Mouse (Mus musculus) R1 (cell line): ENCODE results near the gene Cflar.
A peak's percentile ranks its signal among the peaks of the same experiment; 100 is the strongest.

Experiments used
- DNase-seq: peaks from one replicate; pipeline ENCODE4 v3.0.0-alpha.2; 2018; ENCODE audit warnings: low read depth, low spot score

Gene Cflar

GRCm38 (mm10) chr1:58727747-58728589 is 16.7 kb downstream of the Cflar start:
- DNase-seq = no peak

GRCm38 (mm10) chr1:58728590-58728868 is 17.2 kb downstream of the Cflar start:
- no peak for DNase-seq

- no peak for DNase-seq
Measured at GRCm38 (mm10) chr1:58733636-58734035, 22.3 kb downstream of the Cflar start.

GRCm38 (mm10) chr1:58734043-58734920 is 23.0 kb downstream of the Cflar start:
- DNase-seq = no peak

GRCm38 (mm10) chr1:58735962-58736361 is 24.7 kb downstream of the Cflar start:
- no peak for DNase-seq

DNA sequence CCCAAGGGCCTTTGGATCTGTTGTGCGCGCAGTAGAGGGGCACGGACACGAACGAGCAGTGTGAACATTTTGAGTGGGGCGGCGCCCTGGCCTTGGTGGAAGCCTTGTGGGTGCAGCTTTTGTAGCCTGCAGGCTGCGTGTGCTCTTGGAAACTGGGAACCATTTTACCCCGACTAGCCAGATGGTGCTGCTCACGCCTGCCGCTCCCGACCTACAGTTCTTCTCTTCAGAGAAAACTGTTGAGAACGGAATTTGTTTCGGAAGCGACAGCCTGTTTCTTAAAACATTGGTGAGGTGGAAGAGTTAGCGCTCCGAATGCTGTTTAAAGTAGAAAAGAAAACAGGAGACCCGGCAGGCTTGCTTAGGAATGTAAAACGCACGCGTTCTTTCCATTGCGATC is 25.7 kb downstream of the Cflar start:
- DNase-seq = peak; percentile 39

DNA sequence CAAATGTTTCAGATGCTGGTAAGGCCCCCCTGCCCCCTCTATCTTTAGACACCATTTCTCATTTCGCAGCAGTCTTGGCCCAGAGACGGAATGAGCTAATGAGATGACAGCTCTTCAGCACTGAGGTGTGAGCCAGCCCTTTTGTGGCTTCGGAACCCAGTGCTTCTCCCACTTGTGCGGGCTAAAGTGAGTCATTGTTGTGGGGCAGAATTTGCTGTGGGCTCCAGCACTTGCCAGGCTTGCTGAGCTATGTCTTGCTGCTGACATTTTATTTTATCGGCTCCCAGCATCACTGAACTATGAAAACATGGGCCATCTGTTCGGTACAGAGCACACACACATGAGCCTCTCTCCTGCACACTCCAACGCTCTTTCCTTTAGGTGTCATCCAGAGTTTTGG is 28.2 kb downstream of the Cflar start:
- no peak for DNase-seq

DNA sequence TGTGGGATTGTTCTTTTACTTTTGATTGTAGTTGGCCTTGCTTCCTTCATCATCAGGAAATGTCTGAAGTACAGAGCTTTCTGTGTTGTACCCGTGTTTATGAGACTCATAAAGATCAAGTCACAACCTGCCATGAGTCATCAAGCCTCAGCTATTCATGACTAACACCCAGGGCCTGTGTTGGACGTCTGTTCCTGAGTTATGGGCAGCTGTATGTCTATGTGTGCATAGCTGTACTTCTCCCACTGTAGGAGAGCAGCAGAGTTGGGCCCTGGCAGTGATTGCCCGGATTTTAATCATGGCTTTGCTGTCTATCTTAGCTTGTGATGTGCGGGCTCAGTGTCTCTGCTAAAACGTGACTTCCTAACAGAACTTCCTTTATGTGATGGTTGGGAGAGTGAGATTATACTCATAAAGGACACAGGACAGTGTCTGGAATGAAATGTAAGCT is 31.3 kb downstream of the Cflar start:
- DNase-seq = no peak

DNA sequence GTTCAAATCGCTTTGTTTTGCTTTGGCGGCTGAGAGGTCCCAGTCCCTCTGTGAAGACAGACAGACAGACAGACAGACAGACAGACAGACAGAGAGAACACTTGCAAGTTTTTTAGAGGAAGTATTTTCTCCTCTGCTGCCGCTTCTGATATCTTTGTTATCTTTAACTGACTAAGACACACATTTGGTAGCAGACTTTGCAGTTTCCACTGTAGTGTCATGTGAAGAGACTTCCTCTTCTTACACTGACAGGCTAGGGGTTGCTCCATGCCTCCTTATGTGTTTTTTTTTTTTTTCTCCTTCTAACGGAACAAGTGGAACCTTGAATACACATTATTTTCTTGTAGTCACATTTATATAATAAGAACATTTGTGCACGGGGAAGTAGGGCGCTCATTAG is 31.9 kb downstream of the Cflar start:
- no peak for DNase-seq

- DNase-seq = no peak
Measured at GRCm38 (mm10) chr1:58744645-58745044, 33.3 kb downstream of the Cflar start.

- DNase-seq = peak; percentile 77
Measured at GRCm38 (mm10) chr1:58746880-58747279, 35.6 kb downstream of the Cflar start.

GRCm38 (mm10) chr1:58759451-58759850 is 48.1 kb downstream of the Cflar start:
- DNase-seq = no peak

DNA sequence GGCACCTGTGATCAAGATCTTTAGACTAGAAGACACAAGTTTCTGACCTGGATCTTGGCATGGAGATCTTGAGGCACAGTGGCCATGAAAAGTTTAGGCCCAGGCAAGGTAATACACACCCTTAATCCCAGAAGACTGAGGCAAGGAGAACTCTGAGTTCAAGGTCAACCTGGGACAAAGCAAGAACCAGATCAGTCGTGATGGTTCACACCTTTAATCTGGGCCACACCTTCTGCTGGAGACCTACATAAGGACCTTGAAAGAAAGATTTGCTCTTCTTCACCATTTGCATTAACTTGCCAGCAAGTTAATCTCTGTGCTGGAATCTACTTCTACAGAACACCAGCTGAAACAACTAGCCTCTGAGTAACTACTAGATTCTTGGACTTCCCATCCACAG is 49.3 kb downstream of the Cflar start:
- peak; percentile 52 for DNase-seq

DNA sequence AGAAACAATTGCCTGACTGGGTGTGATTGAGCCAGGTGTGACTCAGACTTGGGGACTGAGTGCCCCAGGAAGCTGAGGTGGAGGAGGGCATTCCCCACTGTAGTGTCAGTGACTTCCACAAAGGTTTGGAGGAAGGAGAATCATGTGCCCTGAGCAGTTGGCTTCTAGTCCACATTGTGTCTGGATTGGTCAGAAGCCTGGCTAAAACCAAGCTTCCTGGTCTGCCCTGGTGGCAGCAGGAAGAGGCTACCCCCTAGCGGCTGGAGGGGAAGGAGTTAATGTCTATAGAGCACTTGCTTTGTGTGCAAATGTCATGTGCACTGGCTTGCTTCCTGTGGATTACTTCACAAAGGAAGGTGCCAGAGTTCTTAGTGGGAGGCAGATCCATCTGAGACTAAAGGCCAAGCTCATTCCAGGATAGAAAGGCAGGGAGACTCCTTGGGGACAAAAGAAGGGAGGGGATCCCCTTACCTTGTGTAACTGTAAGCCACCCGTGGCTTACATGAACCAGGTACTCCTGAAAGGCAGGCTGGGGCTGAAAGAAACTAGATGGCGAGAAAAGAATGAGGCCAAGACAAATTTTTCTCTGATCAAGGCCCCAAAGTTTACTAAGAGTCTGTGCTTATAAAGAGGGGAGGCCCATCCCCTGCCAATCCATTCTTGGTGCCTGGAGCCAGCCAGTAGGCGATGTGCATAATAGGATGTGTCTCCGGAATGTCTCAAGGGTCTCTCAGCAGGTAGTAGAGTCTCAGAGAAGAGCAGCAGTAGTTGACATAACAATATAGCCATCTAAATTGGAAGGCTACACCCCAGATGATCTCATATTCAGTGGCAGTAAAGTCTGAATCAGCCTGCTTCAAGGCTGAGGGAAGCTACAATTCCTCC is 50.3 kb downstream of the Cflar start:
- DNase-seq = peak; percentile 94

DNA sequence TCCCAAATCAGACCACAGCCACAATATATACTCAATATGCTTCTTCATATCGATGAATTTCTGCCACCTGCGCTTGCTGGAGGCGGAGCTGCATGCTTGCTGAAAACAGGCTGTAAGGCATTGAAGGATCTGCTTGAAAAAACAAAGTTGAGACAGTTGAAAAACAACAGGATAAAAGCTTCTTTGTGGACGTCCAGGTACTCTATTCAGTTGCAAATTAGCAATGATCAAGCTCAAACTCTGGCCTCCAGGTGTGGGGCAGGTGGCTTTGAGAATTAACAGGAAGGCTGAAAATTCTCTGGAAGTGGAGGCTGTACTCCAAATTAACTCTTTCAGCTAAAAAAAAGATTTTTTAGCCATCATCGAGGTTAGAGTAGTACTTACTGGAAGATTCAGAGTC is 51.3 kb downstream of the Cflar start:
- peak; percentile 93 for DNase-seq

- DNase-seq = peak; percentile 69
Measured at GRCm38 (mm10) chr1:58766446-58766845, 55.1 kb downstream of the Cflar start.

DNA sequence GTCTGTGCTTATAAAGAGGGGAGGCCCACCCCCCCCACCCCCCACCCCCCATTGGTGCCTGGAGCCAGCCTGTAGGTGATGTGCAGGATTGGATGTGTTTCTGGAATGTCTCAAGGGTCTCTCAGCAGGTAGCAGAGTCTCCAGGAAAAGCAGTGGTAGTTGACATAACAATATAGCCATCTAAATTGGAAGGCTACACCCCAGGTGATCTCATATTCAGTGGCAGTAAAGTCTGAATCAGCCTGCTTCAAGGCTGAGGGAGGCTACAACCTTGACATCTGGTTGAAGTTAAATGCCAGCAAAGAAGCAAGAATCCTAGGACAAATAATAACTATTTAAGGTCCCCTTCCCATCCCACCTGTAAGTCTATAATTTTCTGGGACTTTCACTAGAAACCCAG is 57.8 kb downstream of the Cflar start:
- DNase-seq = peak; percentile 88

DNA sequence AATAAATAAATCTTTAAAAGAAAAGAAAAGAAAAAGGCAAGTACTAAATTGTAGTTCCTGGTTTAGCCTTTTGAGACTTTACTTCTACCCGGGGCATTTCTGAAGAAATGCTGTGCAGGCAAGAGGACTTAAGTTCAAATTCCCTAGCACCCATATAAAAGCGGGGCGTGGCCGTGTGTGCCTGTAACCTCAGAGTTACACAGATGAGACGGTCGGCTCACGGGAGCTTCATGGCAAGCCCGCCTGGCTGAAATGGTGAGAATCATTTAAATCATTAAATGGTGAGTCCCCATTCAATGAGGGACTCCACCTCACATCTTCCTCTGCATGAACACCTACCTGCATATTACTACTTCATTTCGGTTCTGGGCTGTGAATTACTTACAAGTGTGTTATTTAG is 58.4 kb downstream of the Cflar start:
- peak; percentile 46 for DNase-seq

DNA sequence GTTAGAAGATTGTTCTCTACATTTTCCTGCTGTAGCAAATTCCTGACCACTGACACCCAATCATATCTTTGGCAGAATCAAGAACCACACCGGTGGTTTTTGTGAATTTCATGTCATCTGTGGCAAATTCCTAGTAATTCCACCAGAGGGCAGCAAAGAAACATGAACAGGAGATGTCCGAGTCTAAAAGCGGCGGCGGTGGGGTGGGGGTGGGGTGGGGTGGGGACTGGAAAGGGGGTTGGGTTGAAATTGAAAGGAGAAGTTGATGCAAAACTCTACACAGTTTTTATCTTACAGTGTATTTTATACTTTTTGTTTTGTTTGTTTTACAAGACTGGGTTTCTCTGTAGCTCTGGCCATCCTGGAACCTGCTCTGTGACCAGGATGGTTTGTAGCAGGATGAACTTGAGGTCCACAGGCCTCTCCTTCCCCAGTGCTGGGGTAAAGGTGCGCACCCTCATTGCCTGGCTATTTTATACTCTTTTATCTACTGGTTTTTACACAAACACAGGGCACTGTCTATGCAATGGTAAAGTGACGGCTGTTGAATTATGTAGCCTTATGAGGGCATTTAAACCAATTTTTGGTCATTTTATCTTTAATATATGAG is 58.9 kb downstream of the Cflar start:
- DNase-seq = peak; percentile 80

GRCm38 (mm10) chr1:58772084-58772483 is 60.8 kb downstream of the Cflar start:
- peak; percentile 35 for DNase-seq

- no peak for DNase-seq
Measured at GRCm38 (mm10) chr1:58773280-58773679, 62.0 kb downstream of the Cflar start.
